Comparison of ENCODE assay signal across 14 mouse cellular contexts in genomic region chr3:132876933-132877676, GRCm38 (mm10).
DNase-seq lines count a peak whose midpoint lies in the region; ATAC-seq and TF ChIP-seq lines count a peak whose summit lies in the region.
"Had no signal": no experiment of that assay in that cellular context is flagged by ENCODE, and none has a peak within 500 bp of the region (broad histone marks: within the 10 kb centered on the region; RNA-seq: fewer than 3 reads in every experiment).

No protein-coding gene starts in this region.

- H3K36me3 ChIP-seq in heart, embryonic 14.5 days (ENCODE audit: control insufficient read depth, insufficient read depth, low read length): no peaks in the 10 kb centered on the region
- no peaks in the 10 kb centered on the region for H3K36me3 ChIP-seq in midbrain, embryonic 10.5 days
- H3K36me3 ChIP-seq in midbrain, embryonic 15.5 days (replicated peaks): no peaks in the 10 kb centered on the region
- H3K36me3 ChIP-seq in embryonic facial prominence, embryonic 12.5 days: no peaks in the 10 kb centered on the region
- no peaks in the 10 kb centered on the region for H3K36me3 ChIP-seq in small intestine, adult 2 months (ENCODE audit: control insufficient read depth, insufficient read depth, low read length)
- H3K36me3 ChIP-seq: liver, embryonic 12.5 days had no signal

- no peaks in the 10 kb centered on the region for H3K27me3 ChIP-seq in heart, embryonic 14.5 days (ENCODE audit: control insufficient read depth, insufficient read depth, low read length)
- H3K27me3 ChIP-seq in midbrain, embryonic 10.5 days (ENCODE audit: low read depth, poor library complexity, severe bottlenecking): no peaks in the 10 kb centered on the region
- no peaks in the 10 kb centered on the region for H3K27me3 ChIP-seq in midbrain, embryonic 15.5 days (replicated peaks)
- no peaks in the 10 kb centered on the region for H3K27me3 ChIP-seq in embryonic facial prominence, embryonic 12.5 days
- no peaks in the 10 kb centered on the region for H3K27me3 ChIP-seq in small intestine, adult 2 months (ENCODE audit: control insufficient read depth, insufficient read depth, low read length)
- H3K27me3 ChIP-seq: liver, embryonic 12.5 days had no signal

- no peaks in the 10 kb centered on the region for H3K9me3 ChIP-seq in heart, embryonic 14.5 days (ENCODE audit: control insufficient read depth, low read length)
- no peaks in the 10 kb centered on the region for H3K9me3 ChIP-seq in midbrain, embryonic 10.5 days (replicated peaks)
- H3K9me3 ChIP-seq in midbrain, embryonic 15.5 days: no peaks in the 10 kb centered on the region
- no peaks in the 10 kb centered on the region for H3K9me3 ChIP-seq in embryonic facial prominence, embryonic 12.5 days
- H3K9me3 ChIP-seq: liver, embryonic 12.5 days had no signal

- 0 out of 4 replicates have a peak overlapping the region, but pooled peaks of 1 of the 2 experiments have one; percentile 18 for H3K27ac ChIP-seq in heart, embryonic 14.5 days (replicated peaks in 1 of 2; ENCODE audit: control insufficient read depth in 1 of 2, insufficient read depth in 1 of 2, low read depth in 2 of 2, low read length in 2 of 2)
- H3K27ac ChIP-seq in midbrain, embryonic 10.5 days (replicated peaks): 0 out of 2 replicates have a peak overlapping the region, but pooled peaks have one; percentile 4
- H3K27ac ChIP-seq in midbrain, embryonic 15.5 days: no peak overlapping the region
- no peak overlapping the region for H3K27ac ChIP-seq in embryonic facial prominence, embryonic 12.5 days
- peak overlapping the region; percentile 53 for H3K27ac ChIP-seq in small intestine, adult 2 months (ENCODE audit: insufficient read depth, low read depth, low read length)
- H3K27ac ChIP-seq: liver, embryonic 12.5 days had no signal

- intact Hi-C loops in heart, postnatal 25 days (cut with DNase I): no loop called here

- TF ChIP-seq CTCF in small intestine, adult 2 months (IDR thresholded peaks at IDR 0.05; ENCODE audit: extremely low read depth, insufficient read length, insufficient replicate concordance, low read depth, low read length): no peak

- 41% methylated on average over 10 of the region's 10 CpGs for WGBS in heart, embryonic 14.5 days
- 56% methylated on average over 10 of the region's 10 CpGs for WGBS in midbrain, embryonic 10.5 days
- 57% methylated on average over 10 of the region's 10 CpGs for WGBS in midbrain, embryonic 15.5 days
- 26% methylated on average over 10 of the region's 10 CpGs for WGBS in embryonic facial prominence, embryonic 12.5 days
- WGBS in small intestine, adult 2 months: 72% methylated on average over 10 of the region's 10 CpGs

- H3K4me2 ChIP-seq in heart, embryonic 14.5 days (ENCODE audit: low read length): 0 out of 2 replicates have a peak overlapping the region, but pooled peaks have one; percentile 6
- H3K4me2 ChIP-seq in midbrain, embryonic 15.5 days: no peak overlapping the region
- no peak overlapping the region for H3K4me2 ChIP-seq in embryonic facial prominence, embryonic 12.5 days (replicated peaks)
- H3K4me2 ChIP-seq: liver, embryonic 12.5 days had no signal

- ATAC-seq in heart, embryonic 14.5 days (ENCODE audit: insufficient number of reproducible peaks, insufficient read depth, low FRiP score, low read depth): no peak
- ATAC-seq in midbrain, embryonic 15.5 days (replicated peaks): no peak
- ATAC-seq in embryonic facial prominence, embryonic 12.5 days (ENCODE audit: insufficient number of reproducible peaks, insufficient read depth, low FRiP score, low TSS enrichment): peak; percentile 54; the same call in 1 of the 2 replicates
- ATAC-seq: liver, embryonic 12.5 days had no signal

- peaks cover 4 to 17% of the 10 kb centered on the region in 2 experiments; a peak in 1 of 4 replicates for H3K4me1 ChIP-seq in heart, embryonic 14.5 days (ENCODE audit: control insufficient read depth in 2 of 2, insufficient read depth in 2 of 2, low read length in 2 of 2)
- peaks cover 37% of the 10 kb centered on the region for H3K4me1 ChIP-seq in midbrain, embryonic 10.5 days
- no peaks in the 10 kb centered on the region; the same call in 1 of the 2 replicates for H3K4me1 ChIP-seq in midbrain, embryonic 15.5 days
- peaks cover 22% of the 10 kb centered on the region for H3K4me1 ChIP-seq in embryonic facial prominence, embryonic 12.5 days
- no peaks in the 10 kb centered on the region for H3K4me1 ChIP-seq in small intestine, adult 2 months (ENCODE audit: control insufficient read depth, insufficient read depth, insufficient read length, low read length)
- H3K4me1 ChIP-seq: liver, embryonic 12.5 days had no signal

- no peak overlapping the region for H3K9ac ChIP-seq in heart, embryonic 14.5 days (ENCODE audit: low read length)
- H3K9ac ChIP-seq in midbrain, embryonic 15.5 days: no peak overlapping the region
- no peak overlapping the region for H3K9ac ChIP-seq in embryonic facial prominence, embryonic 12.5 days
- H3K9ac ChIP-seq: liver, embryonic 12.5 days had no signal

- DNase-seq in heart, postnatal 25 days (ENCODE audit: low spot score): no peak
- DNase-seq in midbrain, embryonic 10.5 days (ENCODE audit: low spot score): no peak
- no peak for DNase-seq in right cerebral cortex, postnatal 10 days (ENCODE audit: low spot score in 2 of 2)
- DNase-seq: adrenal gland, adult 8-10 months; cerebellum, adult 18-20 months; gastrocnemius, postnatal 25 days; heart, postnatal 4 days; right cerebral cortex, postnatal 14 days; thymus, postnatal 4 days had no signal

- H3K4me3 ChIP-seq in heart, embryonic 14.5 days (ENCODE audit: control insufficient read depth in 1 of 2, insufficient read depth in 1 of 2, low read depth in 1 of 2, low read length in 2 of 2): no peak overlapping the region
- H3K4me3 ChIP-seq in midbrain, embryonic 10.5 days: no peak overlapping the region
- no peak overlapping the region for H3K4me3 ChIP-seq in midbrain, embryonic 15.5 days
- no peak overlapping the region for H3K4me3 ChIP-seq in embryonic facial prominence, embryonic 12.5 days
- H3K4me3 ChIP-seq in small intestine, adult 2 months (ENCODE audit: low read depth, low read length): no peak overlapping the region
- H3K4me3 ChIP-seq: liver, embryonic 12.5 days had no signal

- TF ChIP-seq POLR2A in small intestine, adult 2 months (IDR thresholded peaks at IDR 0.05; ENCODE audit: low read depth, low read length): no peak

Comparison
In these comparisons a context has a peak if more than half of its experiments do, and no peak if none do; other contexts are left out.
1. H3K27ac ChIP-seq: peak in midbrain, embryonic 10.5 days (single experiment) and small intestine, adult 2 months (single experiment); none in midbrain, embryonic 15.5 days (single experiment) and embryonic facial prominence, embryonic 12.5 days (single experiment).